Mouse (Mus musculus) thymus, adult 18-20 months (tissue): ENCODE results near the gene Zfp12.
A peak's percentile ranks its signal among the peaks of the same experiment; 100 is the strongest.

Source experiments
- DNase-seq, 2 experiments: peaks; one replicate each; pipeline ENCODE4 v3.0.0; 2022; ENCODE audit warnings: mixed read lengths in 2 of 2

Zfp12 gene

GRCm38 (mm10) chr5:143268985-143269362 lies 34.0 kb downstream of the Zfp12 start:
- no peak for DNase-seq

- DNase-seq, result peak; percentile 17 to 21
Measured at GRCm38 (mm10) chr5:143269363-143270150, 34.6 kb downstream of the Zfp12 start, which contains the start of gene Zfp316. Gene Zfp316, minus strand, starts transcription at chr5:143270022.

- no peak for DNase-seq
Measured at GRCm38 (mm10) chr5:143270151-143270519, 35.2 kb downstream of the Zfp12 start.

DNA sequence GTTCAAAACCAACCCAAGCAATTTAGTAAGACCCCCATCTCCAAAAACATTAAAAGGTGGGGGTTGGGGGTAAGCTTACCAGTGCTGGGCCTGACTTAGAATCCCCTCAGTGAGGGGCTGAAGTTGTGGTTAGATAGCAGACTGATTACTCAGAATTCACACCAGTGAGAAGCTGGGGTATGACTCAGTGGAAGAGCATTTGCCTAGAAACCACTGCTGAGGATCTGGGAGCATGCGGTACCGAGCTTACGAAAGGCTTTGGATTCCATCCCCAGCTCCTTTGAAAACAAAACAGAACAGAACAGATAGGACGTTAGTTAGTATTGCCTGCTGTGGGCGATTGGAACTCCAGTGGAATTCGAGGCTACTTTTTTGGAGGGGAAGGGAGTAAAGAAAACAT lies 36.7 kb downstream of the Zfp12 start:
- no peak for DNase-seq

GRCm38 (mm10) chr5:143272108-143272507 lies 37.1 kb downstream of the Zfp12 start:
- no peak for DNase-seq

GRCm38 (mm10) chr5:143272540-143273330 lies 37.8 kb downstream of the Zfp12 start:
- DNase-seq, result no peak

DNA sequence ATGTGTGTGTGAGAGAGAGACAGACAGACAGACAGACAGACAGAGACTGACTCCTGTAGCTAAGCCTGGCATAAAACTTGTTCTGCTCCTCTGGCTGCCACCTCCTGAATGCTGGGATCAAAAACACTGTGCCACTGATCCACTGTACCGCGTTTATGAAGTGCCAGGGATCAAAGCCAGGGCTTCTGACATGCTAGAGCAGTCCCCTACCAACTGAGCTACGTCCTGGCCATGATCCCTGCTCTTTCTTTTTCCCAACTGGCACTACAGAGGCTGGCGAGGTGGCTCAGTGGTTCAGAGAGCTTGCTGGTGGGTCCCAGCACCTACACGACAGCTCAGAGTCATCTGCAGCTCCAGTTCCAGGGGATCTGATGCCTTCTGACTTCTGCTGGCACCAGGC lies 40.8 kb downstream of the Zfp12 start:
- no peak for DNase-seq

DNA sequence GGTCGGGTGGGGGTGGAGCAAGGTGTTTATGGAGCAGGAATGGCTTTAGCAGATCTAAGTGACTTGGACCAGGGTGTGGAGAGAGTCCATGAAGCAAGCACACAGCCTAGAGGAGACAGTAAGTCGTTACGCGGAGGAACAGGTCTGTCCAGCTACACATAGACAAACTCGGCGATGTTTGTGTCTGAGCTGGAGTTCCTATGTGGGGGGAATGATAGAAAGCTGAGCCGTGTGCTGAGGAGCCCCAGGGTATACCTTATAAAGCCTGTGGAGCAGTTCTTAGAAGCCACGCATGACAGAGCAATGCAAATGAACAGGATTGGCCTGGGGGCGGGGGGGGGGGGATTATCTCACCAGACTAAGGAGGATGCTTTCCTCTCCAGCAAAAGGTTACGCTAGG lies 44.3 kb downstream of the Zfp12 start:
- DNase-seq, result no peak

DNA sequence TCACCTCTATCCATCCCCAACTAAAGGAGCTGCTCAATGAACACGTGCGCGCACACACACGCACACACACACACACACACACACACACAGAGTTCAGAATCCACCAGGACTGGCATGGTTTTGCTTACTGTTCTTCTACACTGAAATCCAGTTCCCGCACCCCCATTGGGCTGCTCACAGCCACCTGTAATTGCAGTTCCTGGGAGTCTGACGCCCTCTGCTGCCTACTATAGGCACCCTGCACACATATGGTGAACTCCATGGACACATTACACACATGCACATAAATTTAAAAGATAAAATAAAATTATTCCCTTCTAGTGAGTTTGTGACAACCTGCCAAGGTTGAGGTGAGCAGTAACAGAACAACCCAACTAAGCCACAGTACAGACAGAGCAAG lies 49.8 kb downstream of the Zfp12 start:
- DNase-seq, result no peak

DNA sequence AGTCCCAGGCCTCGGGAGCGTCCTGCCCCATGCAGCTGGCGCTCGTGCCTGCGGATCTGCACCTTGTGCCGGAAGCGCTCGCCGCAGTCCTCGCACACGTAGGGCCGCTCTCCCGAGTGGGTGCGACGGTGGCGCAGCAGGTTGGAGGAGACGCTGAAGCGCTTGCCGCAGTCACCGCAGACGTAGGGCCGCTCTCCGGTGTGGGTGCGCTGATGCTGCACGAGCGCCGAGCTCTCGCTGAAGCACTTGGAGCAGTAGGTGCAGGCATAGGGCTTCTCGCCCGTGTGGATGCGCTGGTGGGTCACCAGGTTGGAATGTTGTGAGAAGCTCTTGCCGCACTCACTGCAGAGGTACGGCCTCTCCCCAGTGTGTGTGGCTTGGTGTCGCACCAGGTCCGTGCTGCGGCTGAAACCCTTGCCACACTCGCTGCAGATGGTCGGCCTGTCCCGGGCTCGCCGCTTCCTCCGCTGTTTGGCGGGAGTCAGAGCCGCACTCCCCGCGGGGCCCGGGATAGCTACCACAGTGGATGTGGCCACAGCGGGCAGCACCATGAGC lies 52.9 kb downstream of the Zfp12 start:
- no peak for DNase-seq

- no peak for DNase-seq
Measured at GRCm38 (mm10) chr5:143288378-143288911, 53.5 kb downstream of the Zfp12 start.

- no peak for DNase-seq
Measured at GRCm38 (mm10) chr5:143289299-143289698, 54.3 kb downstream of the Zfp12 start.

DNA sequence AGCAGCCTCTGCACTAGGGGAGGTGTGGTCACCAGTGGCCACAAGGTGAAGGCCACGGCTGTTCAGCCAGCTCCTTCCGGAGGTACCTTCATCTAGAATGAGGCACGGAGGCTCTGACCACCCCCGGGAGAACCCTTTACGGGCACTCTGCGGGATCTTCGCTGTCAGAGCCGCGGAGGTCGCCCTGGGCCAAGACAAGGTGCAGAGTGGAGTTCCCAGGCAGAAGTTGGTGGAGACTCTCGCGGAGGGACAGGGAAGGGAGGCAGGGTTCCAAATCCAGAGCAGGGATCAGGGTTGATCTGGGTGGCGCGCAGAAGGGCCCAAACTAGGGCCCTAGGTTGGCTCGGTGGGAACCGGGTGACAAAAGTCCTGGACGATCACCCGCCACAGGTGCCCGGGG lies 57.9 kb downstream of the Zfp12 start:
- no peak for DNase-seq

GRCm38 (mm10) chr5:143293404-143293803 lies 58.4 kb downstream of the Zfp12 start, which contains the start of gene Zfp853:
Gene Zfp853, minus strand, starts transcription at chr5:143293623.
- no peak for DNase-seq

GRCm38 (mm10) chr5:143294862-143295261 lies 59.9 kb downstream of the Zfp12 start:
- no peak for DNase-seq

DNA sequence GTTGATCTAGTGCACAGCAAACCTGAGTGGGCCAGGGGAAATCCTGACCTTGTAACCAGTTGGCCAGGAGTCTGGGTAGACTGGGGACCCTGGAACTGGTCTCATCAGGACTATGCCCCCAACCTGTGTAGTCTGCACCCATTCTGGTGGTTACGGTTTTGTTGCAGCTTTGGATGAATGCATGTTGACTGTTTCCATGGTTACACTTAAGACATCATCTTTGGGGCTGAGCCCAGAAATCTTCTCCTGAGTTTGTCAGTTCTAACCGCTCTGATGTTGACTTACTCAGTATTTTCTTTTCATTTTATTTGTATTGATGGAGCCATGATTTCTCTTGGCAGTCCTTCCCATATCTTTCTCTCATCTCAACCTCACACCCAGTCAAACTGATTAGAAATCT lies 60.4 kb downstream of the Zfp12 start:
- no peak for DNase-seq

DNA sequence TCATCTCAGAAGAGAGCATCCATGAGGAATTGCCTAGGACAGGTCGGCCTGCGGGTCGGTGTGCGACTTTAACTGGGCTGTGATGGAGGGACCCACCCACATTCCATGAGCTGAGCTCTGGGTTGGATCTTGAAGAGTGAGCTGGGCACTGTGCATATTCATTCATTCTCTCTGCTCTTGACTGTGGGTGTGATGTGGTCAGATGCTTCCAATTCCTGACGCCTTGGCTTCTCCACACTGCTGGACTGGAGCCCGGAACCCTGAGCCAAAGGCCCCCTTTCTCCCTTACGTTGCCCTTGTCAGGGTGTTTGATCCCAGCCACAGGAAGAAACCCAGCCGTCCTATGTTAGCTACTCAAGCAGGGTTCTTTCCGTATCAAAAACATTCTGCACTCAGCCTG lies 63.0 kb downstream of the Zfp12 start:
- DNase-seq, result no peak

DNA sequence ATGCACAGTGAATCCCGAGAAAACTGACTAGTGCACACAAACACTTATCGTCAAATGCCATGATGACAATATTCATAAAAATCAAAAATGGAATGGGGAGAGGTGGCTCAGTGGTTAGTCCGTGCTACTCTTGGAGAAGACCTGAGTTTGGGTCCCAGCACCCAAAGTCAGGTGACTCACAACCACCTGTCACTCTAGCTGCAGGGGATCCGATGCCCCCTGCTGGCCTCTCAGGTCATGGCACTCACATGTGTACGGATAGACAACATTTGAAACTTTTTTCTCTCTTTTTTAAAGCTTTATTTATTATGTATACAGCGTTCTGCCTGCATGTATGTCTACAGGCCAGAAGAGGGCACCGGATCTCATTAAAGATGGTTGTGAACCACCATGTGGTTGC lies 63.4 kb downstream of the Zfp12 start:
- DNase-seq, result no peak
